Mouse (Mus musculus) B cell, adult 62 days (primary cell): ENCODE measurements around the gene 6430571L13Rik. TPM values are rescaled to one million over a fixed set of nuclear protein-coding genes. Genes with fewer than 3 reads are reported as not detected.

Experiments
- total RNA-seq: library from RNA; stranded (reverse); gene quantifications from 4 replicates; pipeline ENCODE4 v1.2.4, GENCODE M21; 2023

6430571L13Rik gene
- total RNA-seq = 0.29 to 1.5 TPM (median 0.60 TPM) in 4 replicates

GRCm38 (mm10) chr9:107340267-107340859, at the start of gene 6430571L13Rik:
TSS of gene 6430571L13Rik (plus strand) at chr9:107340602.

GRCm38 (mm10) chr9:107296016-107296040, 44.6 kb upstream of the 6430571L13Rik start, which contains the start of gene Cish:
TSS of gene Cish (plus strand) at chr9:107296026.

GRCm38 (mm10) chr9:107338172-107338883, 2.1 kb upstream of the 6430571L13Rik start, which contains the start of gene Hemk1:
TSS of gene Hemk1 (minus strand) at chr9:107338350.

GRCm38 (mm10) chr9:107399491-107399971, 59.1 kb downstream of the 6430571L13Rik start, which contains the start of gene Cacna2d2:
TSS of gene Cacna2d2 (plus strand) at chr9:107399612.

Other genes with a start within 250 kb of the 6430571L13Rik start
- not detected in 4 replicates for gene Dock3, start 108.7 kb upstream of the 6430571L13Rik start, total RNA-seq
- gene Mapkapk3, start 50.7 kb upstream of the 6430571L13Rik start, total RNA-seq = 25.5 to 31.7 TPM (median 26.3 TPM) in 4 replicates
- 0.66 to 2.1 TPM (median 0.95 TPM) in 4 replicates for gene Cish, start 44.6 kb upstream of the 6430571L13Rik start, total RNA-seq
- 10.8 to 17.7 TPM (median 14.9 TPM) in 4 replicates for gene Hemk1, start 2.3 kb upstream of the 6430571L13Rik start, total RNA-seq
- 1.4 to 1.8 TPM (median 1.6 TPM) in 4 replicates for gene Cacna2d2, start 59.0 kb downstream of the 6430571L13Rik start, total RNA-seq
- 19.8 to 26.6 TPM (median 22.1 TPM) in 4 replicates for gene Tmem115, start 193.3 kb downstream of the 6430571L13Rik start, total RNA-seq
- gene Cyb561d2, start 201.6 kb downstream of the 6430571L13Rik start, total RNA-seq = 10.3 to 16.0 TPM (median 14.3 TPM) in 4 replicates
- 19.0 to 32.3 TPM (median 21.9 TPM) in 4 replicates for gene Nprl2, start 201.6 kb downstream of the 6430571L13Rik start, total RNA-seq
- gene Zmynd10, start 206.7 kb downstream of the 6430571L13Rik start, total RNA-seq = 0.43 TPM in 1 of 4 replicates, not detected in the others
- gene Rassf1, start 211.0 kb downstream of the 6430571L13Rik start, total RNA-seq = 61.6 to 76.5 TPM (median 70.1 TPM) in 4 replicates
- gene Tusc2, start 222.7 kb downstream of the 6430571L13Rik start, total RNA-seq = 17.9 to 29.2 TPM (median 20.7 TPM) in 4 replicates
- gene Hyal2, start 227.3 kb downstream of the 6430571L13Rik start, total RNA-seq = 2.1 to 7.1 TPM (median 4.7 TPM) in 4 replicates
- gene Hyal1, start 236.3 kb downstream of the 6430571L13Rik start, total RNA-seq = 3.0 to 4.0 TPM (median 3.7 TPM) in 4 replicates
- 9.0 to 13.7 TPM (median 10.8 TPM) in 4 replicates for gene Naa80, start 238.3 kb downstream of the 6430571L13Rik start, total RNA-seq
- gene Hyal3, start 240.2 kb downstream of the 6430571L13Rik start, total RNA-seq = 1.6 to 2.9 TPM (median 2.3 TPM) in 4 replicates
- 20.1 to 26.5 TPM (median 22.5 TPM) in 4 replicates for gene Ifrd2, start 247.0 kb downstream of the 6430571L13Rik start, total RNA-seq